Mouse (Mus musculus) monocyte, adult 2 months (primary cell): ENCODE data around the gene Tbpl2.

ENCODE experiments used
- DNase-seq, 2 experiments: peaks; one replicate each; pipeline ENCODE4 v3.0.0; 2022; ENCODE audit warnings: low spot score in 2 of 2, low read depth in 1 of 2

Tbpl2 gene

DNA sequence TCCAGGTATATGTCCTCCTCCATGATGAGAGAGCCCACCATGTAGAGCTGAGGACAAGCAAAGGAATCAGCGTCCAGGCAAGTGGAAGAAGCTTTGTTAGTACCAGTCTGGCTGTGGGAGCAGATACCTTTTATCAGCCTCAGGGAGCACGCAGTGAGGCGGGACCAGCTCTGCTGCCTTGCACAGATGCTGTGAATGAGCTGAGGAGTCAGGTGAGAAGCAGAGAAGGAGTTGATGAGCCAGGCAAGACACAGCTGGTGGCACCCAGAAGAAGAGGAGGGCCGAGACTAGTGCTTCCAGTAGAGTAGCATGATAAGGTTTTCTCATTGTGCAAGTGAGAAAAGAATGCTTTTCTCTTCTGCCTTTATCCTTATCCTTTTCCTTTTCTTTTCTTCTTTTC is at the start of gene Tbpl2:
Gene Tbpl2, minus strand, starts transcription at position 101 of the 400 bp plus-strand sequence.
- DNase-seq: no peak

DNA sequence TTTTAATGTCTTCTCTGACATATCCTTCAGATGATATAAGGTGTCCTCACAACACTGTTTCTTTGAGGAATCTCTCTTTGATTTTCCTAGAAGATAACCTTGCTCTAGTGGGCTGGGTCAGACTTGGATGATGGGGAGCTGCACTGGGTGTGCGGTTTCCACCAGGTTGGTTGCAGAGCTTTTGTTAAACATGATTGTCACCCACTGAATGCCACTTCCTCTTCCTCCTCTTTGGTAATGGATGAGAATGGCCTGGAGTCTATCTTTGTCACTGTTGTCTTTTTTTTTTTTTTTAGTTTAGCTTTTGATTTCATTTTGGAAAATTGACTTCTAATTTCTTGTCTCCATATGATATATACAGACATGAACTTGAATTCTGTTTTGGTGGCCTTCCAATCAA is 38.0 kb upstream of the Tbpl2 start:
- no peak for DNase-seq

DNA sequence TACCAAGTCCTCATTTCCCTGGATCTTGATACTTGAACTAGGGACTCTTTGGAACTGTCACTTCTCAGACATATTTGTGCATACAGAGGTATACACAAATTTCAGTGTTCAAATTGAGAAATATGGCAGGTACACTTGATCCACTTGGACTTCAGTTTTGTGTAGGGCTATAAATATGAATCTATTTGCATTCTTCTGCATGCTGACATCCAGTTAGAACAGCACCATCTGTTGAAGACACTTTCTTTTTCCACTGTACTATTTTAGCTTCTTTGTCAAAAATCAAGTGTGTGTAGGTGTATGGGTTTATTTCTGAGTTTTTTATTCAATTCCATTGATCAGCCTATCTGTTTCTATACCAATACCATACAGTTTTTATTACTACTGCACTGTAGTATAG is 12.7 kb upstream of the Tbpl2 start:
- no peak for DNase-seq

DNA sequence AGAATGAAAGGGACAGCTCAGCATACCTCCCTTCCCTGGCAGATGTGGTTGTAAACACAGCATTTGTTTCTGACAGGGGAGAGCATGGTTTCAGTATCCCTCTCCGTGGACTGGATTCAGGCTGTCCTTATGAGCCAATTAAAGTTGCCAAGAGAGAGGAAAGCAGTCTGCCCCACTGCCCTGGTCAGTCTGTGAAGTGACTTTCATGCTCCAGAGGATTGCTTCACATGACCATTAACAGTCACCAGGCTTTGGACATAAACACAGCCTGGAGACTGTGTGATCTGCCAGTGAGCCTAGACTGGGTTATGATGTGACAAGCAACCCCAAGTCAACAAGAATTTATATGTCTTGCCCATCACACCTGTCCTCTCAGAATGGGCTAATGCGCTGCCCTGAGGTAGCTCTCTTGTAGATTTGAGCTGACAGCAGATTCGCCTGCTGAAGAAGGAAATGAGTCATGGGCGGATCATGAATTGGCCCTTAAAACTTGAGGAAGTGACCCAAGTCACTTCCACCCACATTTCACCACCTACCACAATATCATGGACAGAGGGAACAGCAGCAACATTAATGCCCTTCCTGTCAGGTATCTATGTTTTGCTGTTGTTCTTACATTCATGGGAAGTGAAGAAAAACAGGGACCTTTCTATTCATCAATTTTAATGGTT is 7.4 kb upstream of the Tbpl2 start:
- peak; percentile 1 to 2 for DNase-seq

- DNase-seq: no peak
Measured at GRCm38 (mm10) chr2:24090921-24091320, 5.5 kb downstream of the Tbpl2 start.

DNA sequence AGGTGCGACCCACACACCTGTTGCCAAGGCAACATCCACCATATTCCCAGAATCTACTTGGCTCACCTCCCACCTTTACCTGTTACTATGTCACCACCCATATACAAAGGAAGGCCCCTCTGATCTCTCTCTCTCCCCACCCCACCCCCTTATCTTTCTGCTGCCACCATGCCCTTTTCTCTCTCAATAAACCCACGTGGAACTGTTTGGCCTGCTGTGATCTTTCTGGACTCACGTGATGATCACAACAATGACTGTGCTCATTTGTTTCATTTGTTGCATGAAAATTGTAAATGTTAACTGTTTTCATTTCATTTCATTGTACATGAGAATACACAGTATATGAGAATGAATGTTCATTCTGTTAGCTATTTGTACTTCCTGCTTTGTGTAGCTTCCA is 45.9 kb downstream of the Tbpl2 start:
- no peak for DNase-seq

DNA sequence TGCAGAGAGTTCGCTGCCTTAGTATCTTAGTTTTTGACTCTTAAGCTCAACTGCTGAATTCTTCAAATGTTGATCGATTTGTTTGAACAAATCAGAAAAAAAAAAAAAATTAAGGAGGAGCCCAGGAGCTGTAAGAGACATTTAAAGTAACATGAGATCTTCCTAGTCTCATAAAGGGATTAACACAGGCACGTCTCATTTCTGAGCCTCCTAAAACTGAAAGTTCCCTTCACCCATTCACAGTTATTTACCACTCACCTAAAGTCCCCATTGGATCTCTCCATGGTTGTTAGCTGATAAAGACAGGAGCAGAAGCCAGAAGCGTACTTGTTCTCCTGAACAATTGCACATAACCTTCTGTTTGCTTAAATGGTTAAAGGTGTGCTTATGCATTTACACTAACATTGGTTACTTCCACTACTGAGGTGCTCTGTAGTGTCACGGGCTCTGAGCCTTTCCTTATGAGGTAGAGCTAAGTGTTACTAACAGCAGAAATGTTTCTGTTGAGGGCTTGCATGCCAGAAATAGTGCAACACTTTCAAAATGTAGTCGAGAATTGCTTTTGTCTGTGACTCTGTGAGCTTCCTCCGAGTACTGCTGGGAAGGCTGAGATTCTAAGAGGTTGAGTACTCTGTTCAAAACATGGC is 46.9 kb downstream of the Tbpl2 start, which contains the start of gene Hnmt:
Gene Hnmt, minus strand, starts transcription at position 51 of the 647 bp plus-strand sequence.
- no peak for DNase-seq

GRCm38 (mm10) chr2:24048480-24049097 is 47.8 kb downstream of the Tbpl2 start:
- DNase-seq: no peak

DNA sequence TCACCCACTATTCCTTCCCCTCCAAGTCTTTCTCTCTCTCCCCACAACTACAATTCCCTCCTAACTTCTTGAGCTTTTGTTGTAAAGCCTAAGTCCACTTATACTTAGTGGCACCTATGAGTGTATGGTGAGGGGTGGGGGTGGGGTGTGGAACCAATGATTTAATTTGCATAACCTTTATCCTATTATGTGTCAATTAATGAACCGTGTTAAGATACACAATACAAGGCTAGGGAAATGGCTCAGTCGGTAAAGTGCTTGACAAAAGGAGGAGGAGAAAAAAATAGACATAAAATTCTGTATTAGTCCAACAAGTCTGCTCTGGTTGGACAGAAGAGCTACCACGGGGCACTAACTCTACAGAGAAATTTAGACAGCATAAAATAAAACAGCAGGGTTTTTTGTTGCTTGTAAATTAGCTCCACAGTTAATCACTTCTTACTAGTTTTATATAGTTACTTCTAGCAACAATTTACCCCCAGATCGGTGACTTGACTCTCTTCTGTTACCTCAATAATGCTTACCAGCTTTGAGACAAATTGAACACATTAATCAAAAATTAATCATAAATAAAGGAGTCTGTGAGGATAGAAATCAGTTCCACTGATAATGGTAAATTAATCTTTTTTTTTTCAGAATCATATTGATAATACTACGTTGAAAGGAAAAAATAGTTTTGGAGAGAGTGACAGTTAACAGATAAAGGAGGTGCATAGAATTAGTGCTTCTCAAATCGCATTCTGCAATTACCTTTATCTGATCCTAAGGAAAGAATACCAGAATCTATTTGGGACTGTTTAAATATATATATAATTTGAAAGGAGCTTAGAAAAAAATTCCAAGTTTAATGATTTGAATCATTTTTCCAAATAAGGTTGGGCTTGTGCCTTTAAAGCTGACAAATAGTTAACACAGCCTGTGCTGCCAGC is 48.6 kb downstream of the Tbpl2 start:
- DNase-seq: no peak

DNA sequence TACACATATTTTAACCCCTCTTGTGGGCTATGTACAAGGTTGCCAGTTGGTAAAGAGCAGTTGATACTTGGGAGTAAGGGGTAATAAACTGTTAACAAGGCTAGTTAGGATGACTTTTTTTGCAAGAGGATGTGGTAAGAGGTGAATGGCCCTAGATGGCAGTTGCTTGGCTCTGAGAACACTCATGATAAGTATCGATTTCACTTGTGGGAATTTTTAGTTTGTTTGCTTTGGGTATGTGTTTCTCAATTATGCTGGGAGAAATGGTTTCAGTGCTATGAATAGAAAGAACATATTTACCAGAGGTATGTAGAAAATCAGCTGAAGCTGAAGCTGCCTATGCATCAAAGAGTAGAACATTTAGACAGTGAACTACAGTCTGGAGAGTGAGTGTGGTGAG is 53.5 kb downstream of the Tbpl2 start:
- no peak for DNase-seq

GRCm38 (mm10) chr2:24040531-24040930 is 55.9 kb downstream of the Tbpl2 start:
- DNase-seq: no peak
